Mouse (Mus musculus) stomach, postnatal 0 days (tissue): Measurements from ENCODE around the gene Patl2.

Experiments
- CTCF ChIP-seq: IDR thresholded peaks from 2 replicates; pipeline ENCODE4 v1.5.1; 2016; ENCODE audit warnings: antibody characterized with exemption, low read depth, mild to moderate bottlenecking, moderate library complexity
- EP300 ChIP-seq: optimal IDR thresholded peaks from 2 replicates; pipeline ENCODE3; 2016; ENCODE audit warnings: antibody characterized with exemption

- TF ChIP-seq CTCF, result no peak
- no peak for TF ChIP-seq EP300
Measured at GRCm38 (mm10) chr2:122221378-122221777, 35.4 kb upstream of the Patl2 start.
